Mouse (Mus musculus): ENCODE measurements at regions not wholly inside any gene's neighbourhood (a gene's known extent, or its start where the extent isn't known, plus 50 kb on each side); places are given as distances from the start of the nearest gene placed in this dataset.

GRCm38 (mm10) chr3:120217710-120218109, 433.4 kb upstream of the Ptbp2 start:
- intact Hi-C loops (cut with DNase I): no loop called here
- no peak for DNase-seq

GRCm38 (mm10) chr3:120214616-120215250, 430.5 kb upstream of the Ptbp2 start:
- no peak for DNase-seq
- intact Hi-C loops (cut with DNase I): no loop called here

- intact Hi-C loops (cut with DNase I): no loop called here
- no peak for DNase-seq
These were observed 415.1 kb upstream of the Ptbp2 start for GRCm38 (mm10) chr3:120199403-120199802.

GRCm38 (mm10) chr3:120194501-120194900, 410.2 kb upstream of the Ptbp2 start:
- intact Hi-C loops (cut with DNase I): loop anchor here (5.0 kb wide), 1 partner anchor 722 kb away; no protein-coding TSS in a partner anchor
- no peak for DNase-seq

- intact Hi-C loops (cut with DNase I): loop anchor here (1.0 to 5.0 kb wide), 2 partner anchors 720 to 1764 kb away; no protein-coding TSS in a partner anchor
- DNase-seq: peak; percentile 35 to 46
These were observed 408.4 kb upstream of the Ptbp2 start for GRCm38 (mm10) chr3:120192439-120193326.

- DNase-seq: no peak
- intact Hi-C loops (cut with DNase I): loop anchor here (5.0 kb wide), 1 partner anchor 717 kb away; no protein-coding TSS in a partner anchor
These were observed 405.3 kb upstream of the Ptbp2 start for GRCm38 (mm10) chr3:120189606-120190005.

GRCm38 (mm10) chr3:120180931-120181610, 396.8 kb upstream of the Ptbp2 start:
- intact Hi-C loops (cut with DNase I): no loop called here
- no peak for DNase-seq

GRCm38 (mm10) chr3:120175632-120176031, 391.4 kb upstream of the Ptbp2 start:
- intact Hi-C loops (cut with DNase I): no loop called here
- no peak for DNase-seq
